Mouse (Mus musculus) embryonic facial prominence, embryonic 15.5 days (tissue): ENCODE data around the gene C1qtnf6. TPM values are rescaled to one million over a fixed set of nuclear protein-coding genes. Genes with fewer than 3 reads are reported as not detected.

ENCODE experiments used
- ATAC-seq: fragments of 200-750 bp; cut with Nextera tagmentation; 2 replicates; pipeline ENCODE4 v1.8.0; 2017; ENCODE audit warnings: low read depth, moderate TSS enrichment; ENCODE audit not compliant: insufficient number of reproducible peaks, low FRiP score, low TSS enrichment
- H3K27ac ChIP-seq: fragments of 300-500 bp; sonication (generic); replicated peaks from 2 replicates; pipeline ENCODE4 v1.5.1; 2015; ENCODE audit warnings: mild to moderate bottlenecking, inconsistent platforms
- H3K27me3 ChIP-seq: fragments of 300-500 bp; sonication (generic); 2 replicates; pipeline ENCODE4 v1.6.1; 2015; ENCODE audit warnings: inconsistent platforms
- H3K36me3 ChIP-seq: fragments of 300-500 bp; sonication (generic); 2 replicates; pipeline ENCODE4 v1.6.1; 2015; ENCODE audit warnings: mild to moderate bottlenecking, inconsistent platforms
- H3K4me1 ChIP-seq: fragments of 300-500 bp; sonication (generic); 2 replicates; pipeline ENCODE4 v1.6.1; 2015; ENCODE audit warnings: inconsistent platforms
- H3K4me2 ChIP-seq: fragments of 300-500 bp; sonication (generic); replicated peaks from 2 replicates; pipeline ENCODE4 v1.6.1; 2015; ENCODE audit warnings: mild to moderate bottlenecking, inconsistent platforms
- H3K4me3 ChIP-seq: fragments of 300-500 bp; sonication (generic); replicated peaks from 2 replicates; pipeline ENCODE4 v1.5.1; 2015; ENCODE audit warnings: mild to moderate bottlenecking, inconsistent platforms
- H3K9ac ChIP-seq: fragments of 300-500 bp; sonication (generic); 2 replicates; pipeline ENCODE4 v1.6.1; 2015; ENCODE audit warnings: inconsistent platforms
- H3K9me3 ChIP-seq: fragments of 300-500 bp; sonication (generic); replicated peaks from 2 replicates; pipeline ENCODE4 v1.6.1; 2016; ENCODE audit warnings: inconsistent platforms
- WGBS: fragments of 180-500 bp; shearing (Covaris S2); methylation state at CpG from one replicate; pipeline ENCODE4 v1.1.7; 2015; 5-methylcytosine and 5-hydroxymethylcytosine counted together
- polyA plus RNA-seq: library from polyadenylated mRNA; unstranded; fragments of >200 nt; fragmentation: Nextera tagmentation; extraction: Ambion mirVana; gene quantifications from 2 replicates; pipeline ENCODE4 v1.2.1, GENCODE M21; 2015

The C1qtnf6 gene
- 64.2 and 65.9 TPM in 2 replicates for polyA plus RNA-seq

- Histone ChIP-seq H3K4me1 (peaks cover 45% of the 10 kb centered on the region), H3K4me3 (peak within 1 kb of the TSS; percentile 31), H3K9ac (peak within 1 kb of the TSS; percentile 10; the same call in 1 of the 2 replicates), H3K36me3 (no peaks in the 10 kb centered on the region), H3K4me2 (peak within 1 kb of the TSS; percentile 48), H3K27me3 (no peaks in the 10 kb centered on the region), H3K27ac (peak within 1 kb of the TSS; percentile 85), H3K9me3 (no peaks in the 10 kb centered on the region)
- WGBS: 67% methylated on average over 17 of the region's 17 CpGs
- ATAC-seq: no peak
Measured at GRCm38 (mm10) chr15:78530671-78531450, at the start of gene C1qtnf6. TSS of gene C1qtnf6 (minus strand) at chr15:78531416.

GRCm38 (mm10) chr15:78576284-78576810 lies 45.1 kb upstream of the C1qtnf6 start:
- no peak for ATAC-seq
- no peaks in the 10 kb centered on the region for H3K27me3 ChIP-seq
- no peak overlapping the region for H3K9ac ChIP-seq
- H3K27ac ChIP-seq: no peak overlapping the region
- H3K9me3 ChIP-seq: no peaks in the 10 kb centered on the region
- H3K4me3 ChIP-seq: no peak overlapping the region
- H3K4me1 ChIP-seq: peaks cover 16% of the 10 kb centered on the region; the same call in 1 of the 2 replicates
- no peaks in the 10 kb centered on the region for H3K36me3 ChIP-seq
- no peak overlapping the region for H3K4me2 ChIP-seq
- 42% methylated on average over 4 of the region's 4 CpGs for WGBS

GRCm38 (mm10) chr15:78572658-78573397 lies 41.6 kb upstream of the C1qtnf6 start, which contains the start of gene Rac2:
TSS of gene Rac2 (minus strand) at chr15:78572783.
- Histone ChIP-seq H3K36me3 (no peaks in the 10 kb centered on the region), H3K27me3 (no peaks in the 10 kb centered on the region), H3K27ac (no peak within 1 kb of the TSS), H3K4me2 (no peak within 1 kb of the TSS), H3K4me3 (no peak within 1 kb of the TSS), H3K4me1 (no peaks in the 10 kb centered on the region), H3K9me3 (no peaks in the 10 kb centered on the region), H3K9ac (no peak within 1 kb of the TSS)
- ATAC-seq: no peak
- WGBS: 78% methylated on average over 8 of the region's 8 CpGs

DNA sequence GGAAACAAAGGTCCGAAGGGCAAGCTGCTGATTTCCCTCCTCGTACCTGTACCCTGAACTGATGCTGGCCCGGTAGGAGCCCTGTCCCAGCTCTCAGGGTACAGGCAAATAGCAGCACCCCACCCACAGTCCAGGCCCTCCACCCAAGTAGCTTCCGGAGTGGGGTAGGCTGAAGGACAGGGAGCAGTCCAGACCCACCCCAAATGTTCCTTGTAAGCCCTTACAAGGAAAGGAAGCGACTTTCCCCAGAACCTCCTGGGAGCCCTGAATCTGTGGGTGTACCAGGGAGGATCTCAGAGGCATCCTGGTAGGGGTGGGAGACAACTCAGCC lies 41.0 kb upstream of the C1qtnf6 start:
- WGBS: 92% methylated on average over 5 of the region's 5 CpGs
- Histone ChIP-seq H3K36me3 (no peaks in the 10 kb centered on the region), H3K4me3 (no peak overlapping the region)

DNA sequence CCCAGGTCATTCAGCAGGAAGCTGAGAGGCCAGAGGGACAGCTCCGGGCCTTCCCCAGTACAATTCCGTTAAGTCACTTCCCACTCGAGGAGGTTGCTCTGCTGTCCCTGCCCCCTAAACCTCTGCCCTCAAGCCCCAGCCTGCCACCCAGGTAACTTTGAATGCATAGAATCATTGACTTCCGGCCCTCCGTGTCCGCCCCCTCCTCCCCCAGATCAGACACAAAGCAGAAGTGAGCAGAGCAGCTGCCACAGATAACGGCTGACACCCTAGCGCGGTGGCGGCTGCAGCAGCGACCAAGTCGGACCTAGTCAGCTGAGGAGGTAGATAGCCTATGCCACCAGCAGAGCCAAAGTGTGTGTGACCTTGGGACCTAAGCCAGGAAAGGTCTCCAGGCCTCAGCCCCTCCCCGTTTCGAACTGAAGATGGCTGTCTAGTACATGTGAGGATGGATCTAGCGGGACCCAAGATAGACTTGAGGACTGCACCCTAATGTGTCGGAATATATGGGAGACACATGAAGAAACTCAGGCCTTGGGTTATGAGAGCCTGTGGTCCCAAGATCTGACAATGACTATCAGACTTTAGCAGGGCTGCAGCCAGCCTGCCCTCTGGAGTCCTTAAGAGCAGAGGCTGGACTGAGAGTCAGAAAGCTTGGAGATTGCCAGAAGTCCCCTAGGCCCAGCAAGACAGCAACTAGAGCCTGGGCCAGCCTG lies 40.5 kb upstream of the C1qtnf6 start:
- no peaks in the 10 kb centered on the region for H3K36me3 ChIP-seq
- 60% methylated on average over 16 of the region's 16 CpGs for WGBS
- H3K4me1 ChIP-seq: no peaks in the 10 kb centered on the region
- H3K9me3 ChIP-seq: no peaks in the 10 kb centered on the region
- H3K27me3 ChIP-seq: no peaks in the 10 kb centered on the region
- no peak for ATAC-seq
- no peak overlapping the region for H3K4me3 ChIP-seq
- H3K27ac ChIP-seq: no peak overlapping the region
- no peak overlapping the region for H3K4me2 ChIP-seq
- no peak overlapping the region for H3K9ac ChIP-seq

More for the DNA sequence above, 41.0 kb upstream of the C1qtnf6 start:
- ATAC-seq: no peak
- Histone ChIP-seq H3K27me3 (no peaks in the 10 kb centered on the region), H3K27ac (no peak overlapping the region), H3K4me2 (no peak overlapping the region), H3K9ac (no peak overlapping the region), H3K4me1 (no peaks in the 10 kb centered on the region), H3K9me3 (no peaks in the 10 kb centered on the region)

GRCm38 (mm10) chr15:78570170-78570569 lies 39.0 kb upstream of the C1qtnf6 start:
- 92% methylated on average over 5 of the region's 5 CpGs for WGBS
- Histone ChIP-seq H3K9ac (no peak overlapping the region), H3K27me3 (no peaks in the 10 kb centered on the region), H3K36me3 (no peaks in the 10 kb centered on the region), H3K4me2 (no peak overlapping the region), H3K27ac (no peak overlapping the region), H3K9me3 (no peaks in the 10 kb centered on the region), H3K4me3 (no peak overlapping the region), H3K4me1 (no peaks in the 10 kb centered on the region)
- ATAC-seq: no peak

DNA sequence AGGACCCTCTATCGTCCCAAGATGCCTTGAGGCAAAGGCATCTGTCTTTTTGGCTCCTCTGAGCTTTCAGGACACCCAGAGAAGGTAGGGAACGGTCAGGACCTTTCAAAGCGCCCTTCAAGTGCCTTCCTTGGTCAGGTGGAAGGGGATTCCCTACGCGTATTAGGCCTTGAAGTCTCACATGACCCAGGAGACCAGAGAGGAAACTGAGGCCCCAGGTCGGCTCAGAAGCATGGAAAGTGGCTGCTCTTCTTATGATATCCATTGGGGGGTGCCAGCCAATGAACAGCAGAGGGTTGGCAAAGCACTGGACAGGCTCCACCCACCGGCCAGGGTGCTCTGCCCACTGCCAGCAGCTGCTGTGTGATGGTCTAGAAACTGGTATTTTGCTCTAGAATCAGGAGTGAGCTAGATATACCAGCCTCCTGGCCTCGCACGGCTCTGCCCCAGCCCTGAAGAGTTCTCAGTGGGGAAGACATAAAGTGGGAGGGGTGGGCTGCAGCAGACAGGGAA lies 36.4 kb upstream of the C1qtnf6 start:
- H3K4me3 ChIP-seq: no peak overlapping the region
- H3K27ac ChIP-seq: no peak overlapping the region
- no peak for ATAC-seq
- H3K4me2 ChIP-seq: no peak overlapping the region
- no peaks in the 10 kb centered on the region for H3K4me1 ChIP-seq
- no peaks in the 10 kb centered on the region for H3K9me3 ChIP-seq
- H3K27me3 ChIP-seq: no peaks in the 10 kb centered on the region
- 70% methylated on average over 9 of the region's 9 CpGs for WGBS
- no peaks in the 10 kb centered on the region for H3K36me3 ChIP-seq
- no peak overlapping the region for H3K9ac ChIP-seq

DNA sequence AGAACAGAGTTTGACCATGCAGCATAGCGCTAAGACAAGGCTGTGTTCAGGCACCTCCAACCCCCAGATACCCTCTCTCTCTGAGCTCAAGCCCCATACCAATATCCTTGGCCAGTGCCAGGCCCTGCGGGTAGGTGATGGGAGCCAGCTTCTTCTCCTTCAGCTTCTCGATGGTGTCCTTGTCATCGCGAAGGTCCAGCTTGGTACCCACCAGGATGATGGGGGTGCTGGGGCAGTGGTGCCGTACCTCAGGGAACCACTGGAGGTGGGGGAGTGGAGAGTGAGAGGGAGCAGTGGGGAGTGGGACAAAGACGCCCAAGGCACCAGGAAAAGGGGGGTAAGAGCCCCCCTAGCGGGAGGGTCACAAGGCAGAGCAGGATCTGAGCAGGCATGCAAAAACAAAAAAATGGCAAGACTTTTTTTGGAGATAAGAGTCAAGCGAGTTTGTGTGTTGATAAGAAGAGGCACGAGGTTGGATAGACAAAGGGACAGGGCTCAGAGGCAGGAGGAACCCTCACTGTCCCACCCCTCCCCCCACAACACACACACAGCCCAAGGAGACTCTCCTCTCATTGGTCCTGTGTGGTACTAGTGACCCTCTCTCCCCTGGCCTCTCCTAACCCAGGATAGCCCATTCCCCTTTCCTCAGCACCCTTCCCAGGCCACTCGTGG lies 33.7 kb upstream of the C1qtnf6 start:
- no peak overlapping the region for H3K27ac ChIP-seq
- H3K4me3 ChIP-seq: no peak overlapping the region
- H3K9me3 ChIP-seq: no peaks in the 10 kb centered on the region
- H3K27me3 ChIP-seq: no peaks in the 10 kb centered on the region
- WGBS: 67% methylated on average over 11 of the region's 11 CpGs
- H3K9ac ChIP-seq: no peak overlapping the region
- H3K36me3 ChIP-seq: no peaks in the 10 kb centered on the region
- H3K4me2 ChIP-seq: no peak overlapping the region
- ATAC-seq: no peak
- no peaks in the 10 kb centered on the region for H3K4me1 ChIP-seq

- no peak for ATAC-seq
- no peaks in the 10 kb centered on the region for H3K27me3 ChIP-seq
- no peaks in the 10 kb centered on the region for H3K4me1 ChIP-seq
- no peak overlapping the region for H3K4me2 ChIP-seq
- no peaks in the 10 kb centered on the region for H3K9me3 ChIP-seq
- 76% methylated on average over 5 of the region's 5 CpGs for WGBS
- no peak overlapping the region for H3K4me3 ChIP-seq
- no peak overlapping the region for H3K9ac ChIP-seq
- H3K27ac ChIP-seq: no peak overlapping the region
- H3K36me3 ChIP-seq: no peaks in the 10 kb centered on the region
Measured at GRCm38 (mm10) chr15:78563937-78564336, 32.7 kb upstream of the C1qtnf6 start.

- Histone ChIP-seq H3K4me2 (no peak overlapping the region), H3K27me3 (no peaks in the 10 kb centered on the region), H3K9me3 (no peaks in the 10 kb centered on the region), H3K36me3 (no peaks in the 10 kb centered on the region), H3K4me1 (no peaks in the 10 kb centered on the region), H3K27ac (no peak overlapping the region), H3K9ac (no peak overlapping the region), H3K4me3 (no peak overlapping the region)
- no peak for ATAC-seq
- WGBS: 92% methylated on average over 3 of the region's 3 CpGs
Measured at GRCm38 (mm10) chr15:78563344-78563743, 32.1 kb upstream of the C1qtnf6 start.
